Mouse (Mus musculus): ENCODE results near the gene Atg9b. TPM values are rescaled to one million over a fixed set of nuclear protein-coding genes. Genes with fewer than 3 reads are reported as not detected.

Gene Atg9b
- total RNA-seq, 2 experiments from 2014 or later: 3.9 to 4.7 TPM

GRCm38 (mm10) chr5:24337821-24338220, 54.1 kb downstream of the Atg9b start:
- no peak for DNase-seq (ENCODE audit: extremely low spot score in 1 of 2, low spot score in 2 of 2)
- intact Hi-C loops (cut with DNase I): no loop called here

GRCm38 (mm10) chr5:24337366-24337765, 54.6 kb downstream of the Atg9b start:
- intact Hi-C loops (cut with DNase I): no loop called here
- no peak for DNase-seq (ENCODE audit: extremely low spot score in 1 of 2, low spot score in 2 of 2)

GRCm38 (mm10) chr5:24335888-24336511, 55.9 kb downstream of the Atg9b start:
- intact Hi-C loops (cut with DNase I): no loop called here
- DNase-seq (ENCODE audit: extremely low spot score in 1 of 2, low spot score in 2 of 2): peak in 1 of 2 experiments; percentile 72

- no peak for DNase-seq (ENCODE audit: extremely low spot score in 1 of 2, low spot score in 2 of 2)
- intact Hi-C loops (cut with DNase I): no loop called here
Measured at GRCm38 (mm10) chr5:24334749-24335148, 57.2 kb downstream of the Atg9b start.

Other genes with a start within 250 kb of the Atg9b start
- 10 to 100 TPM; 11.2 to 11.8 TPM for gene Nupl2, start 227.2 kb downstream of the Atg9b start, total RNA-seq (2021)
- gene Kcnh2, start 40.5 kb downstream of the Atg9b start, total RNA-seq (2021): 10 to 100 TPM; 17.0 to 19.3 TPM
- gene Nos3, start 27.3 kb downstream of the Atg9b start, total RNA-seq (2021): 10 to 100 TPM in 1 of 2 experiments, 1 to 10 TPM in 1; 8.8 to 10.1 TPM
- gene Abcb8, start 1.5 kb upstream of the Atg9b start, total RNA-seq (2021): 10 to 100 TPM; 53.3 to 56.0 TPM
- under 1 TPM in 1 of 2 experiments, not detected in 1; 0.19 TPM for gene Asic3, start 21.2 kb upstream of the Atg9b start, total RNA-seq (2021)
- gene Cdk5, start 31.4 kb upstream of the Atg9b start, total RNA-seq (2021): 100 to 1,000 TPM; 148 to 150 TPM
- gene Slc4a2, start 31.7 kb upstream of the Atg9b start, total RNA-seq (2021): 10 to 100 TPM; 24.6 to 27.6 TPM
- 100 to 1,000 TPM in 1 of 2 experiments, 10 to 100 TPM in 1; 96.6 to 105 TPM for gene Fastk, start 53.1 kb upstream of the Atg9b start, total RNA-seq (2021)
- gene Tmub1, start 55.7 kb upstream of the Atg9b start, total RNA-seq (2021): 10 to 100 TPM; 29.1 to 29.4 TPM
- 100 to 1,000 TPM; 488 to 490 TPM for gene Agap3, start 60.0 kb upstream of the Atg9b start, total RNA-seq (2021)
- gene Gbx1, start 135.1 kb upstream of the Atg9b start, total RNA-seq (2021): under 1 TPM; 0.18 to 0.26 TPM
- under 1 TPM; 0.24 to 0.45 TPM for gene Asb10, start 148.8 kb upstream of the Atg9b start, total RNA-seq (2021)
- not detected for gene 4931409K22Rik, start 164.7 kb upstream of the Atg9b start, total RNA-seq (2021)
- 10 to 100 TPM; 56.0 to 58.9 TPM for gene Abcf2, start 185.3 kb upstream of the Atg9b start, total RNA-seq (2021)
- 10 to 100 TPM; 55.9 to 59.7 TPM for gene Chpf2, start 194.6 kb upstream of the Atg9b start, total RNA-seq (2021)
- gene Smarcd3, start 232.3 kb upstream of the Atg9b start, total RNA-seq (2021): 100 to 1,000 TPM; 125 to 134 TPM